Mouse (Mus musculus): Measurements from ENCODE around the gene Rhox3e. TPM values are rescaled to one million over a fixed set of nuclear protein-coding genes. Genes with fewer than 3 reads are reported as not detected.

The Rhox3e gene
- total and polyA plus RNA-seq, 2 experiments from 2014 or later, result not detected

Other genes starting within 250 kb of the Rhox3e start
- gene Rhox3a2, start 162.0 kb upstream of the Rhox3e start, total RNA-seq (2014; rRNA removed; ENCODE audit: low replicate concordance), result not detected in 2 replicates
- not detected in 2 replicates for gene Rhox3a2, start 162.0 kb upstream of the Rhox3e start, polyA plus RNA-seq (2015; fragmentation: Nextera tagmentation; extraction: Ambion mirVana)
- gene Rhox4a2, start 151.2 kb upstream of the Rhox3e start, total RNA-seq (2014; rRNA removed; ENCODE audit: low replicate concordance), result not detected in 2 replicates
- 0.22 TPM in 2 replicates for gene Rhox4a2, start 151.2 kb upstream of the Rhox3e start, polyA plus RNA-seq (2015; fragmentation: Nextera tagmentation; extraction: Ambion mirVana)
- not detected in 2 replicates for gene Rhox2b, start 130.0 kb upstream of the Rhox3e start, total RNA-seq (2014; rRNA removed; ENCODE audit: low replicate concordance)
- not detected in 2 replicates for gene Rhox2b, start 130.0 kb upstream of the Rhox3e start, polyA plus RNA-seq (2015; fragmentation: Nextera tagmentation; extraction: Ambion mirVana)
- not detected in 2 replicates for gene Rhox4b, start 109.5 kb upstream of the Rhox3e start, total RNA-seq (2014; rRNA removed; ENCODE audit: low replicate concordance)
- not detected in 2 replicates for gene Rhox4b, start 109.5 kb upstream of the Rhox3e start, polyA plus RNA-seq (2015; fragmentation: Nextera tagmentation; extraction: Ambion mirVana)
- not detected in 2 replicates for gene Rhox2c, start 88.3 kb upstream of the Rhox3e start, total RNA-seq (2014; rRNA removed; ENCODE audit: low replicate concordance)
- gene Rhox2c, start 88.3 kb upstream of the Rhox3e start, polyA plus RNA-seq (2015; fragmentation: Nextera tagmentation; extraction: Ambion mirVana), result not detected in 2 replicates
- gene Rhox3c, start 83.4 kb upstream of the Rhox3e start, total RNA-seq (2014; rRNA removed; ENCODE audit: low replicate concordance), result not detected in 2 replicates
- 0.11 TPM in 1 of 2 replicates, not detected in the other for gene Rhox3c, start 83.4 kb upstream of the Rhox3e start, polyA plus RNA-seq (2015; fragmentation: Nextera tagmentation; extraction: Ambion mirVana)
- not detected in 2 replicates for gene Rhox4c, start 61.7 kb upstream of the Rhox3e start, total RNA-seq (2014; rRNA removed; ENCODE audit: low replicate concordance)
- not detected in 2 replicates for gene Rhox4c, start 61.7 kb upstream of the Rhox3e start, polyA plus RNA-seq (2015; fragmentation: Nextera tagmentation; extraction: Ambion mirVana)
- not detected in 2 replicates for gene Rhox2d, start 48.6 kb upstream of the Rhox3e start, total RNA-seq (2014; rRNA removed; ENCODE audit: low replicate concordance)
- gene Rhox2d, start 48.6 kb upstream of the Rhox3e start, polyA plus RNA-seq (2015; fragmentation: Nextera tagmentation; extraction: Ambion mirVana), result not detected in 2 replicates
- not detected in 2 replicates for gene Rhox4d, start 27.7 kb upstream of the Rhox3e start, total RNA-seq (2014; rRNA removed; ENCODE audit: low replicate concordance)
- gene Rhox4d, start 27.7 kb upstream of the Rhox3e start, polyA plus RNA-seq (2015; fragmentation: Nextera tagmentation; extraction: Ambion mirVana), result not detected in 2 replicates
- not detected in 2 replicates for gene Rhox2e, start 11.6 kb upstream of the Rhox3e start, total RNA-seq (2014; rRNA removed; ENCODE audit: low replicate concordance)
- gene Rhox2e, start 11.6 kb upstream of the Rhox3e start, polyA plus RNA-seq (2015; fragmentation: Nextera tagmentation; extraction: Ambion mirVana), result not detected in 2 replicates
- not detected in 2 replicates for gene Rhox4e, start 15.4 kb downstream of the Rhox3e start, total RNA-seq (2014; rRNA removed; ENCODE audit: low replicate concordance)
- not detected in 2 replicates for gene Rhox4e, start 15.4 kb downstream of the Rhox3e start, polyA plus RNA-seq (2015; fragmentation: Nextera tagmentation; extraction: Ambion mirVana)
- gene Rhox2f, start 29.4 kb downstream of the Rhox3e start, total RNA-seq (2014; rRNA removed; ENCODE audit: low replicate concordance), result not detected in 2 replicates
- not detected in 2 replicates for gene Rhox2f, start 29.4 kb downstream of the Rhox3e start, polyA plus RNA-seq (2015; fragmentation: Nextera tagmentation; extraction: Ambion mirVana)
- gene Rhox3f, start 39.0 kb downstream of the Rhox3e start, total RNA-seq (2014; rRNA removed; ENCODE audit: low replicate concordance), result not detected in 2 replicates
- gene Rhox3f, start 39.0 kb downstream of the Rhox3e start, polyA plus RNA-seq (2015; fragmentation: Nextera tagmentation; extraction: Ambion mirVana), result not detected in 2 replicates
- not detected in 2 replicates for gene Rhox4f, start 65.7 kb downstream of the Rhox3e start, total RNA-seq (2014; rRNA removed; ENCODE audit: low replicate concordance)
- not detected in 2 replicates for gene Rhox4f, start 65.7 kb downstream of the Rhox3e start, polyA plus RNA-seq (2015; fragmentation: Nextera tagmentation; extraction: Ambion mirVana)
- not detected in 2 replicates for gene Rhox3g, start 86.6 kb downstream of the Rhox3e start, total RNA-seq (2014; rRNA removed; ENCODE audit: low replicate concordance)
- not detected in 2 replicates for gene Rhox3g, start 86.6 kb downstream of the Rhox3e start, polyA plus RNA-seq (2015; fragmentation: Nextera tagmentation; extraction: Ambion mirVana)
- not detected in 2 replicates for gene Rhox2g, start 101.5 kb downstream of the Rhox3e start, total RNA-seq (2014; rRNA removed; ENCODE audit: low replicate concordance)
- gene Rhox2g, start 101.5 kb downstream of the Rhox3e start, polyA plus RNA-seq (2015; fragmentation: Nextera tagmentation; extraction: Ambion mirVana), result not detected in 2 replicates
- gene Rhox4g, start 109.3 kb downstream of the Rhox3e start, total RNA-seq (2014; rRNA removed; ENCODE audit: low replicate concordance), result not detected in 2 replicates
- not detected in 2 replicates for gene Rhox4g, start 109.3 kb downstream of the Rhox3e start, polyA plus RNA-seq (2015; fragmentation: Nextera tagmentation; extraction: Ambion mirVana)
- gene Rhox3h, start 126.7 kb downstream of the Rhox3e start, total RNA-seq (2014; rRNA removed; ENCODE audit: low replicate concordance), result not detected in 2 replicates
- gene Rhox3h, start 126.7 kb downstream of the Rhox3e start, polyA plus RNA-seq (2015; fragmentation: Nextera tagmentation; extraction: Ambion mirVana), result not detected in 2 replicates
- not detected in 2 replicates for gene Rhox2h, start 131.3 kb downstream of the Rhox3e start, total RNA-seq (2014; rRNA removed; ENCODE audit: low replicate concordance)
- gene Rhox2h, start 131.3 kb downstream of the Rhox3e start, polyA plus RNA-seq (2015; fragmentation: Nextera tagmentation; extraction: Ambion mirVana), result not detected in 2 replicates

All from heart, postnatal 0 days (tissue).